Mouse (Mus musculus): ENCODE results near the gene Kctd19.

The Kctd19 gene

DNA sequence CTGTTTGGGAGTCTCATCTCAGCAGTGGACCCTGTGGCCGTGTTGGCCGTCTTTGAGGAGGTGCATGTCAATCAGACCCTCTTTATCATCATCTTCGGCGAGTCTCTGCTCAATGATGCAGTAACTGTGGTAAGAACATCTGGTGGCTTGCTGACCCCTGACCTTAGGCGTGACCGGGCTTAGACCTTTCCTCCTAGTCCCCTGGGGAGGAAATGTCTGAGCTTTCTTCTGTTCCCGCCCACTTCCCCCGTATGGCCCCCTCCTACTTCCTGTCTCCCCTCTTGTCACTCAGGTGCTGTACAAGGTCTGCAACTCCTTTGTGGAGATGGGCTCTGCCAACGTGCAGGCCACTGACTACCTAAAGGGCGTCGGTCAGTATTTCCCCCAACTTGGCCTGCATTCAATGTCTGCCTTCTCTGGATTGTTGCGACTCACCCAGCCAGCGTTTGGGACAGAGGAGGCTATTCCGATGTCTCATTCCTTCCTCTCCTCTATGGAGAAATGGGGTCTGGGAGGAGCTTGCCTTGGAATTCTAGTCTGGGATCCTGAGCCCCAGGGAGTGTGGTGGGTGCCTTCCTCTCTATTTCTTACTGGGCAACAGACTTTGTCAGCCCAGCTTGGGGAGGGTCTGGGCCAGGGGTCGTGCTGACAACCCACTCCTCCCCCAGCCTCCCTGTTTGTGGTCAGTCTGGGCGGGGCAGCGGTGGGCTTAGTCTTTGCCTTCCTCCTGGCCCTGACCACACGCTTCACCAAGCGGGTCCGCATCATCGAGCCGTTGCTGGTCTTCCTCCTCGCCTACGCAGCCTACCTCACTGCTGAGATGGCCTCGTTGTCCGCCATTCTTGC lies 57.9 kb downstream of the Kctd19 start:
- peak; percentile 67 for DNase-seq

DNA sequence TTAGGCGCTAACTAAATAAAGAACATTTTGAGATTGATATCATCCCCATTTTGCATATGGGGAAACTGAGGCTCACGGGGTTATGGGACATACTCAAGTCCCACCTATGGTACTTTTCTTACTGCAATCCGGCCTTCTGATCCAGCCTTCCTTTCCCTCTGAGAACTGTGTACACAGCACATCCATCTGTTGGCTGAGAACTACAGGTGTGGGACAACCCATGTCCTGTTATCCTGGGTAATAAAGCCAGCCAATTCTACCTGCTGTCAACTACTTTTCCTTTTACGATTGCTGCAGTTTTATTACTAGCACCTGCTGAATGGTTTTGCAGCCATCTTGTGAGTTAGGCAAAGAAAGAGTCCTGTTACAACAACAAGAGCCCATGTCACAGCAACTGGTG lies 58.8 kb downstream of the Kctd19 start:
- no peak for DNase-seq

DNA sequence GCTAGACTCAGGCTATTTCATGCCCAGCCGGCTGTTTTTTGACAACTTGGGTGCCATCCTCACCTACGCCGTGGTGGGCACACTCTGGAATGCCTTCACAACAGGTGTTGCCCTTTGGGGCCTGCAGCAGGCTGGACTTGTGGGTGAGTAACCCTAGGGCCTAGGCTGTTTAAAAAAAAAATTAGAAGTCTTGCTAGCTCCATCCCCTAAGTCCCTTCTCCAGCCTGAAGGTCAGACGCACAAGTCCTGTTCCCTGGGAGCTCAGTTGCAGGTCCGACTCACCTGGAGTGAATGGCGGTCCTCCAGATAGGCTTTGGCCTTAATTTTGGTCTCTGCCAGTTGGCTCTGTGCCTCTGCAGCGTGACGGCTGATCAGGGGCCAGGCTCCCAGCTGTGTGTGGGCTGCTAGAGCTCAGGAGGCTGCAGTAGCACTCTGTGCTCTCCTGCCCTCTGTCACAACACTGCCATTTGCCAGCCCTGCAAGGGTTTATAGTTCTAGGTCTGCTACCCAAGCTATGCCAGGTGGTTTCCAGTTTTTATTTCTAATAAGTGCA lies 59.6 kb downstream of the Kctd19 start:
- DNase-seq: no peak

DNA sequence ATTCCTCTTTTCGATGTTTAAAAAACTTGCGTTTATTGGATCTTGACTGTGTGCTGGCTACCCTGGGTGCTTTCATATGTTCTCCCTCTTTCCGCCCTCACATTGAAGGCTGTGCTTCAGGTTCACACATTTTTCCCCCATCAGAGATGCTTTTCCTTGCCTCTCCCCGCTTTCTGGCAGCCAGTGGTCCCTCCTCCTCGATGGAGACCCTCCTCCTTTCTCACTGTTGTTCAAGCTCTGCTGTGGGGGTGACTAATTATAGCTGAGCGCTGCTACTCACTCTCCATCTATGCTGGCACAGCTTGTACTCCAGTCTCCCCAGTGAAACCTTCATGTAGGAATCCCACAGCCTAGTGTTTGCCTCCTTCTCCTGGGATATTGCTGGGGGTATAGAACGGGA lies 63.1 kb downstream of the Kctd19 start:
- no peak for DNase-seq

DNA sequence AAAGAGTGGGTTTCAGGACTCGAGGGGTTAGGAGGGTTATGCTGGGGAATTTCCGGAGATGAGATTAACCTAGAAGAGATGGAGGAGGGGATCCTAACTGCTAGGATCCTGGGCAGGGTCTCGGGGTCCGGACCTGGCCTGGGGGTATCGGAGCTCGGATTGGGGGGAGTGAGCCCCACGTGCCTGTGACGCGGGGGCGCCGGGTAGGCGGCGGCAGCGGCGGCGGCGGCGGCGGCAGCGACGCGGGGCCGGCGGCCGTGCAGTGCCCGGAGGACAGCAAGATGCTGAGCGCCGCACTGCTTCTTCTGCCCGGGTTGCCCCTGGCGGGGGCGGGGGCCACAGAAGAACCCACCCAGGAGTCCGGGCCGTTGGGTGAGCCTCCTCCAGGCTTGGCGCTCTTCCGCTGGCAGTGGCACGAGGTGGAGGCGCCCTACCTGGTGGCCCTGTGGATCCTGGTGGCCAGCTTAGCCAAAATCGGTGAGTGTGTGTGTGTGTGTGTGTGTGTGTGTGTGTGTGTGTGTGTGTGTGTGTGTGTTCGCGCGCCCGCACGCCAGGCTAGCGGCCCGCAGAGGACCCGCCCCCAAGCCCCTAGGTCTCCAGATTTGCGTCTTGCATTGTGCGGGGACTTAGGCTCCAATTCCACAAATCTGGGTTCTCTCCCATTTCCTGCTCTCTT lies 64.1 kb downstream of the Kctd19 start:
- DNase-seq: peak; percentile 59

DNA sequence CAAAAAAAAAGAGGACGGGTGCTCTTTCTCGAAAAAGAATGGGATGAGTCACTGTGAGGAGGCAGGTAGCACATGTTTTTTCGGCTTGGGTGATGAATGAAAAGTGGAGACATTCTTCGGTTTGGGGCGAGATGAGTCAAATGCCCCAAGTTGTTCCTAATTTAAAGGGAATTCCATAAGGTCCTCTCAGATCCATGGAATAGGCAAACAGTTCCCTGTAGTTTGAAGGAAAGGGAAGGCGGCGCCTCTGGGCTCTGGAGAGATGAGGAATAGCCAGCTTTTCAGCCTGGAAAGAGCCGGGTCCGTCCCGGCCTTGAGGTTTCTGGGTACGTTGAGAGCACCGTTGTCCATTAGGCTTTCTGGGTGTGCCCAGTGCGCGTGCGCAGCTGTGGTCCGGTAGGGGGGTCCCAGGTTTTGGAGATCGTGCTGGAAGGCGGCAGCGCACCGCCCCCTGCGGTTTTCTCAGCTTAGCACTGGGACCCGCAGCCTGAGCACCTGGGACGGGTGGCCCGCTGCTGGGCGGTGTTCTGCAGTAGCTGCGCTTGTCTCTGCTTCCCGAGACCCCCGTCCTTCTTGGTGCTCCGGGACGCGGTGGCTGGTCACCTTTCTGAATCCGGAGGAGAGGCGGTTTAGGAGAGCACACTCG lies 64.7 kb downstream of the Kctd19 start, which contains the start of gene Slc9a5:
Gene Slc9a5 (plus strand): TSS at position 394 of the 646 bp plus-strand sequence.
- peak; percentile 77 for DNase-seq

DNA sequence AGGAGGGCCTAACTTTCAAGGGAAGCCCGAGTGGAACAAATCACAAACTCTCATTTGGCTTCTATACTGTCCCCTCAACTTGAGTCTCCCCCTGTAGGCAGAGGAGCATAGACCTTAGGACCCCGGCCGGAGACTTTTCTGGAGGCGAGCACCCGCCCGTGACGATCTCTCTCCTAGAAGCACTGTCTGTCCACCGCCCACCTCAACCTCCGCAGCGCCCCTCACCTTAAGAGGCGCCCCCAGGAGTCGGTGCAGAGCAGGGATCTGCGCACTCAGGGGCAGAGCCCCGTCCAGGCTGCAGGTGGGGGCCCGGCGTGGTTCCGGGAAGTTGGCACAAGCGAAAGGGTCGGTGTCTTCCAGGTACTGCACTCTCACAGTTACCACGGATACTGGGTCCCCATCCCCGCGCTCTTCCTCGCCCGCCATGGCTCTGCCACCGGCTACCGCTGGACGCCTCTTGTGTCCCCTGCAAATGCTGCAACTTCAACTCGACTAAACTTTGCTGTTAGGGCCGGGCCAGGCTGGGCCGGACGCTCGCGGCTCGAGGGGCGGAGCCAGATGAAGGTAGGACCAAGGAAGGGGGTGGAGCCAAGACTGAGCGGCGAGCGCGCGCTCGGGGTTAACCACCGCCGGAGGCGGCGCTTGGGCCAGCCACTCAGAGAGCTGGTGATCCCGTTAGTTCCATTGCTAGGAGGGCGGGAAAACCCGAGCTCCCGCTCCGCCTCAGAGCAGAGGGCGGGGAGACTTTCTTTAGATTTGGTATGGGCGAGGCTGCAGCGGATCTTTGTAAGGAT lies 65.7 kb downstream of the Kctd19 start, which contains the start of gene Fhod1:
Gene Fhod1 (minus strand): TSS at position 526 of the 794 bp plus-strand sequence.
- DNase-seq: peak; percentile 98

DNA sequence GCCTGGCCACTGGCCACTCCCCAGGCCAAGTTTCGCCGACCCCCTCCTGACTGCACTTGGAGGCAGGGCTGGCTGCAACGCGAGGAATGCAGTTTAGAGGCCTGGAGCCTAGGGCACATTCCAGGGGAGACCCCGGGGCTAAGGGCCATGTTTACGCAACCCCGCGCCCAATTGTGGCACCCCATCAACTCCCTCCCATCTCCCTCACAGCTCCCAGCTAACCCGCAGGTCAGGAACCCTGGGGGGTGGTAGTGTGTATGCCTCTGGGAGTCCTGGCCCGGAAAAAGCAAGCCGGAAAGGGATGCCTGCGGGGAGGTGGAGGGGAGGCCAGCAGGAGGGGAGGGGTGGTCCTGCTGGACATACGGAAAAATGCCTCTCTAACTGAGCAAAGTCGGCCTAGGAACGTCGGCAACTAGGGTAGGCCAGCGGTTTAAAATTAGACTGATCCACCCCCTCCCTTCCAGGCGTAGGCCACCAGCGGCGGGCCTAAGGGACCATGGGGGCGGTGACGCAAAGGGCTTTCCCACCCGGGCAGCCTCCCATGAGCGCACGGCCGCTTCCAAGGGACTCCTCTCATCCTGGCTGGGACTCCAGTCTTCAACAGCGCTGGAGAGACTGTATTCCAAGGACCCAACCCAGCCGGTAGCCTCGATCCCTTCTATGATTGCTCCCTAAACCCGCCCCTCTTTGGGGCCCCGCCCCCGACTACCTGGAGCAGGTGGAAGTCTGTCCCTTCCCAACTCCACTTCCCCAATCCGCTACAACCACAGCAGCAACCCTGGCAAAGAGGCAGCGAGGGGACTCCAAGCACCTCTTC lies 66.5 kb downstream of the Kctd19 start:
- peak; percentile 87 for DNase-seq

DNA sequence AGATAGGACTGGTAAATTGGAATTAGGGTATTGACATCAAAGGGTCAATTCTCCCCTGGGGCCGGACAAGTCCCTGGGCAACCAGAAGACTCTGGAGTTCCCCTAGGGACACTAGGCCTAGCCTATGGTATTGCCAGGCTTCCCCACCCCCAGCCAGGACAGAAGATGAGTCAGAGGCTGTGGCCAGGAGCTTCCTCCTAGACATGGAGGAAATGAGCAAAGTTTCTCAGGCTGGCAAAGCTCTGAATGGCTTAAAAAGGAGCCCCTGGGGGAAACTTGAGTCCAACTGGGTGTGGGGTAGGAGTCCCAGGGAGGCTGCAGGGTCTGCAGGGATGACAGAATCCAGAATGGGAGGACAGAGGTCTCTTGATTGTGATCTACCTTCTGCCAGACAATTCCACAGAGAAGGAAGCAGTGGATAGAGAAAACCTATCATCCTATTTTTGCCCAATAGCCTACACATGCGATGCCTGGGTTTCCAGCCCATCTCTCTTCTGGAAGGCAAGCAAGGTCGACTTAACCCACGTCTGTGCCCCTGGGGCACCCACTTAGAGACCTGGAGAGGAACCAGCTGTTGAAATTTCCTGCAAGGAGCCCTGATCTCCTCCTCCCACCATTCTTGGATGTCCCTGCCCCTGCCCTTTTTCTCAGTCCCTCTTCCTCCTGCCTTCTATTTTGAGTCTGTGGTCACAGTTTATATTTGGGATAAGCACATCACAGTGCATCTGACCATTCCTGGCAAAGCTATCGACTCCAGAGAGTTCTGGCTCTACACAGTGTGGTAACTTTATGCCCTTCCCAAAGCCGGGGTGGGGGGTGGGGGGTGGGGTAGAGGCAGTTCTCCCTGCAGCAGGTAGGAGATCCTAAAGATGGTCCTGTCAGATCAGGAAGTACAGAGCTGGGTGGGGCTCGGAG lies 68.0 kb downstream of the Kctd19 start:
- peak; percentile 64 for DNase-seq

DNA sequence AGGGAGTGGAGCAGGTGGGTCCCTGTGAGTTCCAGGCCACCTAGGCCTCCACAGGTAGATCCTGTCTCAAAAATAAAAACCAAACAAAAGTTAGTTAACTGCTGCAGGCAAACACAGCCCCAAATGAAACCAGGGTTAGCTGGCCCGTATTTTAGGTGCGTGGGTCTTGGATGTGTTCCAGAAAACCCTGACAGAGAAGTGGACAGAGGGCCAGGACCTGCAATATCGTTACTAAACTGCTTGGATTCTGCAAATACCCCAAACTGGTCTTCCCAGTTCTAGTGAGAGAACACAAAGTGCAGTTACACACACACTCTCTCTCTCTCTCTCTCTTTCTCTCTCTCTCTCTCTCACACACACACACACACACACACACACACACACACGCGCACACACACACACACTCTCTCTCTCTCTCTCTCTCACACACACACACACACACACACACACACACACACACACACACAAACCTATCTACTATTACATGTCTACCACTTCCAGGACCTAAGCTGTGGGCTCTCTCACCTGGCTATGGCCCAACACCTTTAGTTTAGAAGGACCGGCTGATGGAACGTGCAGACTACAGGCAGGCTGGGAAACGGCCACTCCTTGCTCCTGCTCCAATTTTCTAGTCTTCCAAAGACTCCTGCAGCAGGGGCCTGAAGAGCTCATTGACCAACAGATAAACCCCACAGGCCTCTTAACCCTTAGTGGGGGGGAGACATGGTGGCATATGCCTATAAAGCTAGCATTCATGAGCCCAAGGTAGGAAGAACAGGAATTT lies 69.3 kb downstream of the Kctd19 start:
- no peak for DNase-seq

DNA sequence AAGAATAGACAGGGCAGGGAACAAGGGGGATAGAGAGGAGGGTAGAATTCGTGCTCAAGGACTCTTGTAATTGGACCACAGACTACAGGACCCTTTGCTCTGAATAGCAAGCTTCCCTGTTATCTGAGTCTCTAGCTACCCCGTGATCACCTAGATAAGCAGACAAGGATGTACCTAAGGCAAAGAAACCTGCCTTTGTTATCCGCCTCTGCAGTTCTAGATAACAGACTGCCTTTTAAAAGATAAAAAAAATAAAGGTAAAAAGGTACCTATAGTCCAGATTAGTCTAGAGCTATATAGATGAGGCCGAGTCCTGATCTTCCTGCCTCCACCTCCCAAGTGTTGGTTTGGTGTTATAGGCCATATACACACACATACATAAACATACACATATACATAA lies 70.5 kb downstream of the Kctd19 start:
- DNase-seq: no peak

DNA sequence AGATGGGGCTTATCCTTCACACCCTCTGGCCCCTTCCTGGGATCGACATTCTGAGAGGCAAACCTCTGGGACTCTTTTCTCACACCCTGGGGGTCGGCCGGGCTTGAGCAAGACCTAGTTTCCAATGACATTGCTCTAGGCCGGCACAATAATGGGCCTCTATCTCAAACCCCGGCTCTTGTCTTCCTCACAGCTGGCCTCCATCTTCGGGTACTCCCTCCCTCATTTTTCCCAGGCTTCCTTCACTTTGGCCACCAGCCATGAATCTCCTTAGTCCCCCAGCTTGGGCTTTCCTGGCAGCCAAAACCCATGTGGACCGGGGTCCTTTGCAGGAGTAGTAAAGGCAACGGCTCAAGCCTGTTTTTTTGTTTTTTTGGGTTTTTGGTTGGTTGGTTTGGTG lies 71.9 kb downstream of the Kctd19 start:
- peak; percentile 68 for DNase-seq

DNA sequence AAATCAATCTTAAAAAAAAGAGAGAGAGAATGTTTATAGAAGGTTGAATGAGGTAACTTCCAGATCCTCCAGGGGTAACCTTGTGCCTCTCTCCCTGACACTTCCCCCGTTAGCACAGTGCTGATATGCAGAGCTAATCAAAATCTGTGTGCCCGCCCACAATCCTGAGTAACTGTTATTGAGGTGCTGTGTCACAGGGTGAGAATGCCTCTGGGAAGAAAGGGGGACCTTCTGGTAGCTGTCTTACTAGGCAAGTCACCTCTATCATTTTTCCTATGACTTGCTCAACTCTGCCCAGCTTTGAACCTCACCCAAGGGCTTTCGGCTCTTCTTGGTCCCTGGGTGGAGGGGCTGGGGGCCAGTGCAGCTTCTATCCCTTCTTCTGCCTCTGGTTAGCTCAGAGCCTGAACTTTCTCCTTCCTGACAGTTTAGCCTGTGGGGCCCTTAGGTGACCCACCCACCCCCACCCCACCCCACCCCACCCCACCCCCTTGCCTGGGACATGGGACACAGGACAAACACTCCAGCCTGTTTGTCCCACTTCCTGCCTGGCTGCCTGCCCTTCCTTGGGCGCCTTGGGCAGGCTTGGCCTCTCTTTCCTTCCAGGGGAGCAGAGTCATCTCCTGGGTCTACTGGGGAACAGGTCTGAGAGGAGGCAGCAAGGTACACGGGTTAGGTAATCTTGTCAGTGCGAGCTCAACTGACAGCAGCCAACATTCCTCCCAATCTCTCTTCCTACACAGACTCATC lies 73.2 kb downstream of the Kctd19 start:
- peak; percentile 55 for DNase-seq

DNA sequence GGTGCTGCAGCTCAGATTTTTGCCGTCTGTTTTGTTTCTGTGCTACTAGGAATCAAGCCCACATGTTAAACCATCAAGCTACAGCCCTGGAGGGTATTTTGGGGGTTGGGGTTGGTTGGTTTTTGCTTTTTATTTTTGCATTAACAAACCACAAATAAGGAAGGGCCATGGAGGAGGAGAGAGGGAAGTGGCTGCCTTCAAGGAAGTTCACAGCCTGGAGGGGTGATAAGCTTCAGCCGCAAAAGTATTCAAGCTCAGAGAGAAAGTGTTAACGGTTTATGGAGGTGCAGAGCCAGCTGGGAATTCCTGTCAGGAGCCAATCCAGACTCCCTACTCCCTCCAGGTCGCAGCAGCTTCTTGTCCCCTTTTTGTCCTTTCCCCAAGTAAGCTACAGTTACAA lies 74.3 kb downstream of the Kctd19 start:
- no peak for DNase-seq

DNA sequence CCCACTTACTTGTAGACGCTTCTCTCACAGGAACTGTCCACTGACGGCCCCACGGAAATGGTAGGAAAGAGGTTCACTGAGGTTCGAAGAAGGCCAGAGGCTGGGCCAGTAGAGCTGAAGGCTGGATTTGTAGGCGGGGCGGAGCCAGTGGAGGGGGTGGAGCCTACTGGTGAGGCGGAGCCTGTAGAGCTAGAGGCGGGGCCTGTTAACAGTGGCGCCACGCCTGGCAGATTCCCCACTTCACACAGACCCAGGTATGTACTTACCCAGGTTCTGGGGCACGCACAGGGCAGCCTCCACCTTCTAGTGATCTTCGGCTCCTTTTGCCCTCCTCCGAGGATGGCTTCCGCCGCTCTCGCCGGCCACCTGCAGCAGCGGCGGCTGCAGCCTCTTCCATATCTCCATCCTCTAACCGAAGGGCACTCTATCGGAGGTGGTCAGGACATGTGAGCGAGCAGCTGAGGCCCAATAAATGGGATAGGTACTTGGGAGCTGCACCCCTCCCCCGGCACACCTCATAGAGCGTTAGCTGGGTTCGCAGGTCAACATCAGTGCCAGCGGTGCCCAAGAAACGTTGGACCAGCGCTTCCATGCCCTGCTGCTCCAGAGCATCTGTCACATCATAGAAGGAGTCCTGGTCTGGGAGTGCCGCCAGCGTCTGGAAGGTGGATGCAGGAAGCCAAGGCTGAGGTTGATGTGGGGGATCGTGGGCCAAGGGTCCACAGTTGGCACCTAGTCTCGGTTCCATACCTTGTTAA lies 76.8 kb downstream of the Kctd19 start:
- peak; percentile 51 for DNase-seq

All from kidney, postnatal 10 days (tissue).